Mouse (Mus musculus): ENCODE measurements around the gene Btg2. TPM values are rescaled to one million over a fixed set of nuclear protein-coding genes. Genes with fewer than 3 reads are reported as not detected.
A peak's percentile ranks its signal among the peaks of the same experiment; 100 is the strongest.

The Btg2 gene
- polyA plus RNA-seq, 1 experiment: 4.5 TPM

DNA sequence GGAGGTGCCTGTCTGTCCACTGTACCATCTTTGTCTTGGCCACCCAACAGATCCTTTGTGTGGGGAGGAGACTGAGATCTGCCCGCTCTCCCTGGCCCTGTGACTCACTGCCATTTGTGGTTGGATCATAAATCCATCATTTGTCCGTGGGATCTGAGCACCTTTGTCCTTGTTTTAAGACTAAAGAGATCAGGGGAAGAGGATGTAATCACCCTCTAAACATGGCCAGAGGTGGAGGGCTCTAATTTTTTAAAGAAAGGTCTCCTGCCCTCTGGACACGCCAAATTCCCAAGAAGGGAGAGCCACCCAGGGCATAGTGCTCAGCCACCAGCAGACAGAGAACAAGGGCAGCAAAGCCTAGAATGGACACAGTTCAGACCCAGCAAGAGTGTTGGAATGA, 12.9 kb upstream of the Btg2 start:
- no peak for TF ChIP-seq GATA1 (IDR thresholded peaks at IDR 0.05; ENCODE audit: low read length)

- TF ChIP-seq GATA1 (IDR thresholded peaks at IDR 0.05; ENCODE audit: low read length): no peak
These were observed 10.2 kb upstream of the Btg2 start for GRCm38 (mm10) chr1:134089074-134089473.

- peak; percentile 96 for TF ChIP-seq GATA1 (IDR thresholded peaks at IDR 0.05; ENCODE audit: low read length)
These were observed 8.0 kb upstream of the Btg2 start for GRCm38 (mm10) chr1:134086811-134087398.

DNA sequence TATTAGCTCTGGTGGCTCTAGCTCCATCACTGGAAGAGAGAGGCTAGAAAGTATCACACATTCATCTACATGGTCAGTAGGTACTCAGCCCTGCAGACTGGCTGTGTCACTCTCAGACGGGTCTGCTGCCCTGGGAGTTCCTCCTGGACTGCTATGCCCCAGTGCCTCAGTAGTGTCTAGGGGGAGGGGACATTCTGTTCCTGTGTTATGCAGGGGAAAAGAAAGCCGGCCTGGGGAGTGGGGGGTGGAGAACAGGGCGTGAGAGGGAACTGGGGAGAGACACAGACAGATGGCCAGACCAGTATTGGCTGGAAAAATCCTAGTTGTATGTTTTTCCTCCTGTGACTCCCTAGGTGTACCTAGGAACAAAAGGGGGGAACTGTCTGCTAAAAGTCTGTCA, 7.1 kb upstream of the Btg2 start:
- no peak for TF ChIP-seq GATA1 (IDR thresholded peaks at IDR 0.05; ENCODE audit: low read length)

GRCm38 (mm10) chr1:134084128-134084527, 5.2 kb upstream of the Btg2 start:
- TF ChIP-seq GATA1 (IDR thresholded peaks at IDR 0.05; ENCODE audit: low read length): no peak

GRCm38 (mm10) chr1:134083676-134084075, 4.8 kb upstream of the Btg2 start:
- no peak for TF ChIP-seq GATA1 (IDR thresholded peaks at IDR 0.05; ENCODE audit: low read length)

- TF ChIP-seq GATA1 (IDR thresholded peaks at IDR 0.05; ENCODE audit: low read length): no peak
These were observed 4.1 kb upstream of the Btg2 start for GRCm38 (mm10) chr1:134082987-134083516.

DNA sequence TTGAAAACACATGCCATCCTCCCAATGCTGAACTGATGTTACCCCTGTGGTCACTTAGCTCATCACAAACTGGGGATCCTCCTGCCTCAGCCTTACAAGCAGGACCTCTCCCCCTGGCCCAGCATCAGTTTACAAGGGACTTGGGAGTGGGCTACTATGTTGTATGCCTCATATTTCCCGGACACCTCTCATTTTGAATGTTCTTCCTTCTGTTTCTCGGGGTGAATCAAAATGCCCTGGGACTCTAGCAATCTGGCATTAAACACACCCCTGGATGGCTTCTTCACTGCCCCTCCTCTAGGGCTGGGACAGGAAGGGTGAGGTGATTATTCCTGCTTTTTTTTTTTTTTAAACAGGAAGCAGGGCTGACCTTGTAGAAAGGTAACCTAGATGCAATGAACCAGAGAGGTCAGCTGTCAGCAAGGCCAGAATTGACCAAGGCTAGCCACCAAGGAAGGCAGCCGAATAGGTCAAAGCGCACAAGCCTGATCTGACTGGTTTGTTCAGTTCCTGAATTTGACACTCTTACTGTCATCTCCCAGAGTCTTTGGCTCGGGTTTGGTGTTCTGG, 2.0 kb upstream of the Btg2 start:
- no peak for TF ChIP-seq GATA1 (IDR thresholded peaks at IDR 0.05; ENCODE audit: low read length)

- no peak for TF ChIP-seq GATA1 (IDR thresholded peaks at IDR 0.05; ENCODE audit: low read length)
These were observed 1.5 kb upstream of the Btg2 start for GRCm38 (mm10) chr1:134080406-134080805.

- no peak for TF ChIP-seq GATA1 (IDR thresholded peaks at IDR 0.05; ENCODE audit: low read length)
These were observed 700 bp upstream of the Btg2 start for GRCm38 (mm10) chr1:134079477-134080163.

- no peak for TF ChIP-seq GATA1 (IDR thresholded peaks at IDR 0.05; ENCODE audit: low read length)
These were observed 692 bp downstream of the Btg2 start for GRCm38 (mm10) chr1:134078061-134078795.

DNA sequence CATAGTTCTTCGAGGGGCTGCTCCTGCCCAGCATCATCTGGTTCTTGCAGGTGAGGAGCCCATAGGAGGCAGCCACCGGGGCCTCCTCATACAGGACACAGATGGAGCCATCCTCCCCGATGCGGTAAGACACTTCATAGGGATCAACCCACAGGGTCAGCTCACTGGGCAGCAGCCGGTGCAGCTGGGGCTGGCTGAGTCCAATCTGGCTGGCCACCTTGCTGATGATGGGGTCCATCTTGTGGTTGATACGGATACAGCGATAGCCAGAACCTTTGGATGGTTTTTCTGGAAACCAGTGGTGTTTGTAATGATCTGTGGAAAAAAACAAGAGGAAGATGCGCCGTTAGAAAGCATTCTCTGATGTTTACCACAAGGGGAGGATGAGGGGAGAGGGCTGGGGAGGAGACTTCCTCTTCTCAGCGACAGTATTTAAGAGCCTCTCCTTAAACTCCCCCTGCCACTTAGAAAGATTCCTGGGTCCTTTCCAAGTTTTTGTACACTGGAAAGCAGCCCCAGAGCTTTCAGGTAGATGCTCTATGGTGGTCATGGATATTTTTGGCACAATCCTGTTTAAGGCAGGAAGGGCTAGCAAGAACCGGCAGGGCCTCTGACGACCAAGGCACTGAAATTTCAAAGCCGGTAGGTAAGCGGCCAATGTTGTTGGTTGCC, 1.4 kb downstream of the Btg2 start:
- TF ChIP-seq GATA1 (IDR thresholded peaks at IDR 0.05; ENCODE audit: low read length): no peak

DNA sequence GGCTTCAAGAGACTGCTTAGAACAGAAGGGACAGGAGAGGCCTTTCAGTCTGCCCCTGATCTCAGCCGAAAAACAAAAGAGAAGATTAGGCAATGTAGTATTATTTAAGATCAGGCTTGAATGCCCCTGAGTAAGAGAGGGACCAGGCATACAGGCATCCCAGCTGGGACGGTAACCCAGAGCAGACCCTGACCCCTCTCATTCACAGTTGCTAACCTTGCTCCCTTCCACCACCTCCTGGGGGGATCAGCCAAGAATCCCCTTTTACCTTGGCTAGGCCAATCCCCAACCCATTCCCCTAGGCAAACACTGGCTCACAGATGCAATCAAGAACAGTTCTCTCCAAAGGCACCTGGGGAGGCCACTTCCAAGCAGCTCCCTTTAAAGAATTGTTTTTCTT, 2.1 kb downstream of the Btg2 start:
- TF ChIP-seq GATA1 (IDR thresholded peaks at IDR 0.05; ENCODE audit: low read length): no peak

DNA sequence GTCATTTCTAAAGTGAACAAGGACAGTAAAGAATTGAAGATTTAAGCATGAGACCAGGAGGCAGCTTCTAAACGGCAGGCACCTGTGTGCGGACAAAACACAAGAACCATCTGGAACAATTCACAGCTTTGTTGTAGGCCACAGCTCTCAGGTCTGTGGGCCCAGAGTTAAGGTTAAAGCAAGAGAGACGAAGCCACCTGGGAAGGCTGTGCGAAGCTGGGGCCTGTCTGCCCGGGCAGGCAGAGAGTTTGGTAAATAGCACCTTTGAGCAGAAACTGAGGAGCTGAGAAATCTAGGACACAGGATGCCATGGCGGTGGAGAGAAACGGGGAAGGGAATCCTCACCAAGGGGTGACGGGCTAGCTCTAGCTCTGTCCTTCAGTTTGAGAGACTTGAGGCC, 3.4 kb downstream of the Btg2 start:
- TF ChIP-seq GATA1 (IDR thresholded peaks at IDR 0.05; ENCODE audit: low read length): no peak

GRCm38 (mm10) chr1:134074606-134075005, 4.3 kb downstream of the Btg2 start:
- no peak for TF ChIP-seq GATA1 (IDR thresholded peaks at IDR 0.05; ENCODE audit: low read length)

DNA sequence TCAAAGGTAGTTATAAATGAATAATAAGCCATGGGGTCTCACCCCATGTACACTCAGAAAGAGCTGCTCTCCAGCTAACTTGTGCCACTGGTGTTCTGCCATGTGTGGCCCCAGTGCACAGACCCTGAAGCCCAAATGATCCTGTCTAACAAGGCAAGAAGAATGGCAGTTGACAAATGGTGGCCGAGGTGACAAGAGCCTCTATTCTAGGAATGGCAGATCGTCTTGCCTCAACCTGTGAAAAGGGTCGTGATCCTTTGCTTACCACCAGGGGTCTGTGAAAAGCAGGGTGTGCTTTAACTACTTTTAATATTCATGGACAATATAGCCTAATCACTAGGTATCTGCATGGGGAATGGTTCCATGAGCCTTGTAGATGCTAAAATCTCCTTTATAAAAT, 4.7 kb downstream of the Btg2 start:
- TF ChIP-seq GATA1 (IDR thresholded peaks at IDR 0.05; ENCODE audit: low read length): no peak
